Mouse (Mus musculus) duodenum, adult 2 months (tissue): ENCODE measurements around the gene Zfp273. TPM values are rescaled to one million over a fixed set of nuclear protein-coding genes. Genes with fewer than 3 reads are reported as not detected.

Experiments
- polyA plus RNA-seq: library from polyadenylated mRNA; depleted of rRNA; stranded (reverse); fragments of >200 nt; gene quantifications from 2 replicates; pipeline ENCODE4 v1.2.3, GENCODE M21; 2012; ENCODE audit warnings: low replicate concordance; rRNA removed

Gene Zfp273
- not detected in 2 replicates for polyA plus RNA-seq

GRCm38 (mm10) chr13:67813710-67814660 is at the start of gene Zfp273:
Gene Zfp273, plus strand, starts transcription at chr13:67813740.

GRCm38 (mm10) chr13:67779265-67780221 is 34.0 kb upstream of the Zfp273 start, which contains the start of gene Zfp493:
Gene Zfp493, plus strand, starts transcription at chr13:67779693.

GRCm38 (mm10) chr13:67830911-67831336 is 17.4 kb downstream of the Zfp273 start, which contains the start of gene Gm10037:
Gene Gm10037, plus strand, starts transcription at chr13:67831106.

GRCm38 (mm10) chr13:67863026-67863425 is 49.5 kb downstream of the Zfp273 start, which contains the start of gene BC048507:
Gene BC048507, plus strand, starts transcription at chr13:67863326.

Other genes starting within 250 kb of the Zfp273 start
- gene Zfp729b, start 204.0 kb upstream of the Zfp273 start, polyA plus RNA-seq: 0.04 TPM in 1 of 2 replicates, not detected in the other
- not detected in 2 replicates for gene Gm49345, start 176.0 kb upstream of the Zfp273 start, polyA plus RNA-seq
- gene Zfp729a, start 175.9 kb upstream of the Zfp273 start, polyA plus RNA-seq: 0.09 and 0.11 TPM in 2 replicates
- 1.0 and 1.1 TPM in 2 replicates for gene Zfp738, start 126.7 kb upstream of the Zfp273 start, polyA plus RNA-seq
- gene Zfp65, start 84.6 kb upstream of the Zfp273 start, polyA plus RNA-seq: 0.09 and 0.19 TPM in 2 replicates
- not detected in 2 replicates for gene Zfp85, start 58.5 kb upstream of the Zfp273 start, polyA plus RNA-seq
- gene Zfp493, start 34.0 kb upstream of the Zfp273 start, polyA plus RNA-seq: 0.07 and 0.12 TPM in 2 replicates
- gene Gm10037, start 17.4 kb downstream of the Zfp273 start, polyA plus RNA-seq: not detected in 2 replicates
- gene BC048507, start 49.6 kb downstream of the Zfp273 start, polyA plus RNA-seq: not detected in 2 replicates